Mouse (Mus musculus) G1E (cell line): Measurements from ENCODE around the gene Kif13a. TPM values are rescaled to one million over a fixed set of nuclear protein-coding genes. Genes with fewer than 3 reads are reported as not detected.

Experiments used
- ATAC-seq: 2 replicates; pipeline ENCODE4 v1.8.0; 2016; ENCODE audit warnings: mild to moderate bottlenecking; ENCODE audit not compliant: insufficient number of reproducible peaks, poor library complexity, low FRiP score, severe bottlenecking; ENCODE audit errors: extremely low read depth
- DNase-seq: peaks from one replicate; pipeline ENCODE4 v3.0.0; 2012; ENCODE audit warnings: low spot score
- H3K27me3 ChIP-seq: 2 replicates; pipeline ENCODE4 v1.6.1; 2012; ENCODE audit warnings: mild to moderate bottlenecking, low read length, inconsistent platforms; ENCODE audit not compliant: insufficient read depth
- H3K36me3 ChIP-seq: replicated peaks from 2 replicates; pipeline ENCODE3; 2012; ENCODE audit warnings: mild to moderate bottlenecking, inconsistent platforms
- H3K4me1 ChIP-seq: 2 replicates; pipeline ENCODE4 v1.6.1; 2012; ENCODE audit warnings: low read depth, low read length, inconsistent platforms, mixed read lengths; ENCODE audit not compliant: insufficient read depth
- H3K4me3 ChIP-seq: 2 replicates; pipeline ENCODE4 v1.5.1; 2012; ENCODE audit warnings: low read depth, mild to moderate bottlenecking, inconsistent platforms, low read length, moderate library complexity, mixed read lengths
- H3K9me3 ChIP-seq: replicated peaks from 2 replicates; pipeline ENCODE4 v1.6.1; 2012; ENCODE audit warnings: inconsistent platforms
- CTCF ChIP-seq: IDR thresholded peaks from 2 replicates; pipeline ENCODE4 v1.5.1; 2012; ENCODE audit warnings: low read depth, low read length, inconsistent platforms, mixed read lengths
- GATA1 ChIP-seq: IDR thresholded peaks from 2 replicates; pipeline ENCODE4 v1.6.1; 2012; ENCODE audit warnings: borderline replicate concordance, low read length, inconsistent platforms, mixed read lengths
- GATA2 ChIP-seq: IDR thresholded peaks from 2 replicates; pipeline ENCODE4 v1.6.1; 2012; ENCODE audit warnings: low read depth, low read length, inconsistent platforms, borderline replicate concordance
- POLR2AphosphoS5 ChIP-seq: IDR thresholded peaks from 2 replicates; pipeline ENCODE4 v1.6.1; 2012; ENCODE audit warnings: low read depth, low read length, inconsistent platforms; ENCODE audit not compliant: insufficient replicate concordance
- TAL1 ChIP-seq: conservative IDR thresholded peaks from 2 replicates; pipeline ENCODE4 v1.6.1; 2012; ENCODE audit warnings: low read depth, low read length, inconsistent platforms, mixed read lengths
- polyA plus RNA-seq: library from polyadenylated mRNA; stranded (reverse); fragments of >175 nt; gene quantifications from 2 replicates; pipeline ENCODE4 v1.2.3, GENCODE M21; 2012
- total RNA-seq, 2 experiments: library from RNA; stranded (forward) in 1 of 2; stranded (reverse) in 1 of 2; fragments of 200-1000 nt in 1 of 2; fragments of >200 nt in 1 of 2; fragmentation: Nextera tagmentation in 1 of 2; gene quantifications; 2 replicates each; pipeline ENCODE4 v1.2.3; 2014 to 2017

The Kif13a gene
- total and polyA plus RNA-seq, 3 experiments: 0.16 TPM; not detected in 2

GRCm38 (mm10) chr13:46877049-46877448, 52.6 kb downstream of the Kif13a start:
- Histone ChIP-seq H3K36me3 (no peaks in the 10 kb centered on the region), H3K4me3 (no peak overlapping the region), H3K27me3 (no peaks in the 10 kb centered on the region), H3K9me3 (no peaks in the 10 kb centered on the region), H3K4me1 (no peaks in the 10 kb centered on the region)
- no peak for TF ChIP-seq POLR2AphosphoS5
- no peak for TF ChIP-seq GATA1
- no peak for TF ChIP-seq CTCF
- no peak for TF ChIP-seq TAL1
- no peak for TF ChIP-seq GATA2
- ATAC-seq (no peak), DNase-seq (no peak)

- ATAC-seq: no peak
Observed at GRCm38 (mm10) chr13:46875377-46875776, 54.3 kb downstream of the Kif13a start.

GRCm38 (mm10) chr13:46872732-46873131, 56.9 kb downstream of the Kif13a start:
- TF ChIP-seq GATA1 (no peak), POLR2AphosphoS5 (no peak), GATA2 (no peak), TAL1 (no peak), CTCF (no peak)
- no peak for ATAC-seq
- DNase-seq: no peak
- H3K27me3 ChIP-seq: peaks cover 2% of the 10 kb centered on the region; the same call in 1 of the 2 replicates
- H3K36me3 ChIP-seq: no peaks in the 10 kb centered on the region
- no peaks in the 10 kb centered on the region for H3K4me1 ChIP-seq
- H3K9me3 ChIP-seq: no peaks in the 10 kb centered on the region
- H3K4me3 ChIP-seq: no peak overlapping the region

More at GRCm38 (mm10) chr13:46875377-46875776, 54.3 kb downstream of the Kif13a start:
- no peak overlapping the region for H3K4me3 ChIP-seq
- DNase-seq: no peak
- H3K27me3 ChIP-seq: peaks cover 2% of the 10 kb centered on the region; the same call in 1 of the 2 replicates
- H3K4me1 ChIP-seq: no peaks in the 10 kb centered on the region
- TF ChIP-seq GATA1 (no peak), POLR2AphosphoS5 (no peak), CTCF (no peak)
- no peaks in the 10 kb centered on the region for H3K9me3 ChIP-seq
- H3K36me3 ChIP-seq: no peaks in the 10 kb centered on the region

GRCm38 (mm10) chr13:46872194-46872593, 57.5 kb downstream of the Kif13a start:
- Histone ChIP-seq H3K9me3 (no peaks in the 10 kb centered on the region), H3K4me1 (no peaks in the 10 kb centered on the region), H3K4me3 (no peak overlapping the region), H3K27me3 (peaks cover 2% of the 10 kb centered on the region; the same call in 1 of the 2 replicates), H3K36me3 (no peaks in the 10 kb centered on the region)
- TF ChIP-seq TAL1 (no peak), POLR2AphosphoS5 (no peak), GATA2 (no peak), CTCF (no peak), GATA1 (no peak)
- ATAC-seq (no peak), DNase-seq (no peak)

- H3K9me3 ChIP-seq: no peaks in the 10 kb centered on the region
- peaks cover 2% of the 10 kb centered on the region; the same call in 1 of the 2 replicates for H3K27me3 ChIP-seq
- no peaks in the 10 kb centered on the region for H3K4me1 ChIP-seq
- DNase-seq (no peak), ATAC-seq (no peak)
- TF ChIP-seq POLR2AphosphoS5 (no peak), CTCF (no peak), TAL1 (no peak), GATA1 (no peak), GATA2 (no peak)
- H3K36me3 ChIP-seq: no peaks in the 10 kb centered on the region
- no peak overlapping the region for H3K4me3 ChIP-seq
Observed at GRCm38 (mm10) chr13:46869464-46869863, 60.2 kb downstream of the Kif13a start.

- TF ChIP-seq GATA1 (no peak), TAL1 (no peak), GATA2 (no peak), POLR2AphosphoS5 (no peak), CTCF (no peak)
- ATAC-seq (no peak), DNase-seq (no peak)
- Histone ChIP-seq H3K4me1 (no peaks in the 10 kb centered on the region), H3K36me3 (no peaks in the 10 kb centered on the region), H3K9me3 (no peaks in the 10 kb centered on the region), H3K4me3 (no peak overlapping the region), H3K27me3 (peaks cover 2% of the 10 kb centered on the region; the same call in 1 of the 2 replicates)
Observed at GRCm38 (mm10) chr13:46863169-46863748, 66.4 kb downstream of the Kif13a start.
